Mouse (Mus musculus) neural tube, embryonic 11.5 days (tissue): ENCODE measurements around the gene Adh1. TPM values are rescaled to one million over a fixed set of nuclear protein-coding genes. Genes with fewer than 3 reads are reported as not detected.

Source experiments
- ATAC-seq: fragments of 200-750 bp; cut with Nextera tagmentation; 2 replicates; pipeline ENCODE4 v1.8.0; 2017; ENCODE audit warnings: moderate number of reproducible peaks, mild to moderate bottlenecking, moderate TSS enrichment, moderate library complexity; ENCODE audit not compliant: insufficient read depth, low FRiP score, low TSS enrichment
- DNase-seq: peaks from one replicate; pipeline ENCODE4 v3.0.0-alpha.2; 2015; ENCODE audit warnings: low spot score
- H3K27ac ChIP-seq: fragments of 300-500 bp; sonication (generic); 2 replicates; pipeline ENCODE4 v1.5.1; 2014; ENCODE audit warnings: low read depth, mild to moderate bottlenecking, low read length
- H3K27me3 ChIP-seq: fragments of 300-500 bp; sonication (generic); 2 replicates; pipeline ENCODE4 v1.6.1; 2014; ENCODE audit warnings: mild to moderate bottlenecking, low read length, mixed read lengths; ENCODE audit not compliant: control insufficient read depth, insufficient read depth
- H3K36me3 ChIP-seq: fragments of 300-500 bp; sonication (generic); 2 replicates; pipeline ENCODE4 v1.6.1; 2014; ENCODE audit warnings: mild to moderate bottlenecking, low read length, moderate library complexity, mixed read lengths; ENCODE audit not compliant: control insufficient read depth, insufficient read depth
- H3K4me1 ChIP-seq: fragments of 300-500 bp; sonication (generic); 2 replicates; pipeline ENCODE4 v1.6.1; 2014; ENCODE audit warnings: low read length, mixed read lengths; ENCODE audit not compliant: control insufficient read depth, insufficient read depth
- H3K4me2 ChIP-seq: fragments of 300-500 bp; sonication (generic); 2 replicates; pipeline ENCODE4 v1.6.1; 2014; ENCODE audit warnings: low read depth, mild to moderate bottlenecking, moderate library complexity
- H3K4me3 ChIP-seq: fragments of 300-500 bp; sonication (generic); 2 replicates; pipeline ENCODE4 v1.5.1; 2014; ENCODE audit warnings: low read depth, low read length
- H3K9ac ChIP-seq: fragments of 300-500 bp; sonication (generic); 2 replicates; pipeline ENCODE4 v1.6.1; 2014; ENCODE audit warnings: mild to moderate bottlenecking, low read length
- H3K9me3 ChIP-seq: fragments of 300-500 bp; sonication (generic); 2 replicates; pipeline ENCODE4 v1.6.1; 2016; ENCODE audit warnings: low read length; ENCODE audit not compliant: control insufficient read depth
- WGBS: fragments of 180-500 bp; shearing (Covaris S2); extraction: QIAGEN DNeasy Blood & Tissue Kit; methylation state at CpG from one replicate; pipeline ENCODE4 v1.1.7; 2014; 5-methylcytosine and 5-hydroxymethylcytosine counted together
- polyA plus RNA-seq: library from polyadenylated mRNA; unstranded; fragments of >200 nt; fragmentation: Nextera tagmentation; extraction: Ambion mirVana; gene quantifications from 2 replicates; pipeline ENCODE4 v1.2.1, GENCODE M21; 2014

The Adh1 gene
- polyA plus RNA-seq, 1 experiment from 2014 or later = 2.1 TPM

DNA sequence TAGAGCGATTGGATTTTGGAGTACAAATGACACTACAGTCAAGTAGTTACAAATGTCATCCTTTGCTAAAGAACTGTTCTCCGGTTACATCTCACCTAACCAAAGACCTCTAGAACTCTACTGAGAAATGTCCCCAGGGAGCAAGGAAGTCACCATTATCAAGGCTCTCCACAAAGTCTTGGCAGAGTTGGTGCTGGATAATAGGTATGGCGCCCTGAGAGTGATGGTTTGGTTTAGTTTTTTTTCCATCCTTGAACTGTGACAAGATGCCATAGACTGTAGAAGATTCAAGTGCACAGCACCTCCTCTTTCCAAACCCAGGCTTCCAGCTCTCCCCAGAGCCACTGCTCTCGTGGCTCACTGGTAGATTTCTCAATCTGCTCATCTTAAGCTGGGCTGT, 26.9 kb downstream of the Adh1 start:
- 91% methylated on average over 4 of the region's 4 CpGs for WGBS
- Histone ChIP-seq H3K4me3 (no peak overlapping the region), H3K4me1 (no peaks in the 10 kb centered on the region), H3K9ac (no peak overlapping the region), H3K9me3 (no peaks in the 10 kb centered on the region), H3K4me2 (no peak overlapping the region), H3K36me3 (no peaks in the 10 kb centered on the region), H3K27me3 (no peaks in the 10 kb centered on the region), H3K27ac (no peak overlapping the region)
- DNase-seq (no peak), ATAC-seq (no peak)

DNA sequence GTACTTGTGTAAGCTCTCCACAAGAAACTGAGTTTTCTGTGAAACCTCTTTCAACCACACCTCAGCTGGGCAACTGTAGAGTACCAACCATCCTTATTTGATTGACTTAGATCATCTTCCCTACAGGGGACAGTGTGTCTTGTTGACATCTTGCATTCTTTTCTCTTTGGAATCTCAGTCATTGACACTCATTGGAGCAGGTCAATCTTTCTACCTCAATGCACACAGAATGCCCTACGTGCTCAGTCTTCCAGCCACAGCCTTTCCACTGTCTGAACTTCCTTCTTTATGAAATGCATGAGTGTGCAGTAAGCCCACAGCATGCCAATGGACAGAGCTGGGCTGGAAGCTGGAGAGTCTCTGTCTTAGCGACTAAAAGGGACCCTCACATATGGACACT, 29.9 kb downstream of the Adh1 start:
- H3K4me1 ChIP-seq = no peaks in the 10 kb centered on the region
- H3K9me3 ChIP-seq = no peaks in the 10 kb centered on the region
- no peak for ATAC-seq
- no peak overlapping the region for H3K27ac ChIP-seq
- H3K4me3 ChIP-seq = no peak overlapping the region
- H3K9ac ChIP-seq = no peak overlapping the region
- WGBS = 62% methylated on average over 2 of the region's 2 CpGs
- DNase-seq = no peak
- H3K36me3 ChIP-seq = no peaks in the 10 kb centered on the region
- no peaks in the 10 kb centered on the region for H3K27me3 ChIP-seq
- H3K4me2 ChIP-seq = no peak overlapping the region

DNA sequence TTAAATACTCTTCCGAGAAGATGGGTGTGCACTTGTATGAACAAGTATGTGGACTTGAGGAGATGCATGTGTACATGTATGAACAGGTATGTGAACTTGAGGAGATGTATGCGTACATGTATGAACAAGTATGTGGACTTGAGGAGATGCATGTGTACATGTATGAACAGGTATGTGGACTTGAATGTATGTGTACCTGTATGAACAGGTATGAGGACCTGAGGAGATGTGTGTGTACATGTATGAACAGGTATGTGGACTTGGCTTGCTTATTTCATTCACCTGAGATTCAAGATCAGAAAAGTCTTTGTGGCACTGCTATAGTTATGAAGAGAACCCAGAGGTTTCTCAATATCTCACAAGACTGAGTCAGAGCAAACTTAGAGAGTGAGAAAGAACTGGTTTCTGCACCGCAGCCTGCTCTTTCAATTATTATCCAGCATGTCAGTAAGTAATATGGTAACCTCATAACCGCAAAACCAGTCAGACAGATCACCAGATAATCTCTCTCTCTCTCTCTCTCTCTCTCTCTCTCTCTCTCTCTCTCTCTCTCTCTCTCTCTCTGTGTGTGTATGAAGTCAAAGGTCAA, 30.8 kb downstream of the Adh1 start:
- ATAC-seq = no peak
- Histone ChIP-seq H3K4me3 (no peak overlapping the region), H3K27me3 (no peaks in the 10 kb centered on the region), H3K4me1 (no peaks in the 10 kb centered on the region), H3K27ac (no peak overlapping the region), H3K36me3 (no peaks in the 10 kb centered on the region), H3K9ac (no peak overlapping the region), H3K4me2 (no peak overlapping the region), H3K9me3 (no peaks in the 10 kb centered on the region)
- DNase-seq = no peak
- 95% methylated on average over 4 of the region's 4 CpGs for WGBS

DNA sequence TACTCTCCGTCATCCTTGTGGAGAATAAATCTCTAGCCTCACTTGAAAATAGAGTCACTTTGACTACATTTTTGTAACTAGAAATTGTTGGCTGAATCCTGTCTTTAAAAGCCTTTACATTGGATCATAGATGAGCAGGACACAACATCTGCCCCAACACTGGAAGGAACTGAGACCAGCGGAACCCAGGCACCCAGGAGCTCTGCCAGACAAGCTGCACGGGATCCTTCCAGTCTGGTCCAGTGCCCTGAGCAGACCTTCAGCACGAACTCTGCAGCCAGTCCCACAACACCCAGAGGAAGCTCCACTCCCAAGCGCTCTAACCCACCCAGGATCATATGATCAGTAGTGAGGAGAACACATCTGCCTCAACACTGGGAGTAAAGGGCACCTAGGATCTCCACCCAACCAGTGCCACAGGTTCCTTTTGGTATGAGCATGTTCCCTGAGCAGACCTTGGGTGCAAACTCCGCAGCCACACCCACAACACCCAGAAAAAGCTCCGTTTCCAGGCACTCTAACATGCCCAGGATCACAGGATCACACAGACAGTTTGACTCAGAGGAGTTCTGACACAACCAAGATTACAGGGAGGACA, 32.6 kb downstream of the Adh1 start:
- no peak overlapping the region for H3K4me2 ChIP-seq
- H3K9ac ChIP-seq = no peak overlapping the region
- no peak overlapping the region for H3K27ac ChIP-seq
- DNase-seq (no peak), ATAC-seq (no peak)
- H3K9me3 ChIP-seq = no peaks in the 10 kb centered on the region; the same call in 1 of the 2 replicates
- H3K36me3 ChIP-seq = no peaks in the 10 kb centered on the region
- H3K4me3 ChIP-seq = no peak overlapping the region
- no peaks in the 10 kb centered on the region for H3K4me1 ChIP-seq
- 89% methylated on average over 7 of the region's 7 CpGs for WGBS
- no peaks in the 10 kb centered on the region for H3K27me3 ChIP-seq

DNA sequence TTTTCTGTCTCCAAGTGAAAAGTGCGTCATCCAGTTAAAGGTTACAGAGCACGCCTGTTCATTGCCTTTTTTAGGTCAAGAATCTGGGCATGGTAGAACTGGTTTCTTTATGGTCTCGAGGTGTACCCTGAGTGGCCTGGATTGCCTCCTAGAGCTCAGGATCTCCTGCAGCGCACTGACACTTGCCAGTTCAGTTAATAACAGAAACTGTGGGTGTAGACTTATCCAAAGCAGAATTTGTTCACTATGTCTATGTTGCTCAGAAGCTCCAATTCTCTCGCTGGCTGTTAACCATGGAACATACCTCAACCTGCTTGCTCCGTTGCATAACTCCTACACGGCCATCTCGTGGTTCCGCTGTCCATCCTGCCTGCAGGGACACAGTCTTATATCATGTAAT, 39.3 kb downstream of the Adh1 start:
- Histone ChIP-seq H3K4me2 (no peak overlapping the region), H3K27me3 (no peaks in the 10 kb centered on the region), H3K36me3 (no peaks in the 10 kb centered on the region), H3K4me3 (no peak overlapping the region), H3K4me1 (no peaks in the 10 kb centered on the region), H3K27ac (no peak overlapping the region), H3K9ac (no peak overlapping the region), H3K9me3 (no peaks in the 10 kb centered on the region; the same call in 1 of the 2 replicates)
- DNase-seq = no peak
- ATAC-seq = no peak
- WGBS = 92% methylated on average over 9 of the region's 9 CpGs

DNA sequence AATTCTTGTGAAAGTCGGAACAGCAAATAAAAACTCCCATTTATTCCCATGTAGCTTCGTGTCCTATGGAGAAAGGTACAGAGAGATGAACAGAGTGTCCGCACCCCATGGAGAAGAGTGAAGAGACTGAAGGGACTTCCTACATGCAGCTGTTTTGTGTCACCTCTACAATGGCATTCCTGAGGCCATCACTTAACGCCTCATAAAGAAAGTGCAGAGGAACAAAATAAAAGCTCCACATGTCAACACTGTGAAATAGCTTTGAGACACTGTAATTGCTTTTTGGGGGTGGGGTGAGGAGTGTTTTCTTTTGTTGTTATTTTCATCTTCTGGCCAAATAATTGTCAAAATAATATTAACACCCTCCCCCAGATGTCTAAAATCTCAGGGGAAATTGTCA, 41.9 kb downstream of the Adh1 start:
- Histone ChIP-seq H3K36me3 (no peaks in the 10 kb centered on the region), H3K4me3 (no peak overlapping the region), H3K27me3 (no peaks in the 10 kb centered on the region), H3K4me1 (no peaks in the 10 kb centered on the region), H3K27ac (no peak overlapping the region), H3K9me3 (no peaks in the 10 kb centered on the region; the same call in 1 of the 2 replicates), H3K4me2 (no peak overlapping the region), H3K9ac (no peak overlapping the region)
- no peak for DNase-seq
- 40% methylated on average over 4 of the region's 4 CpGs for WGBS
- ATAC-seq = no peak

DNA sequence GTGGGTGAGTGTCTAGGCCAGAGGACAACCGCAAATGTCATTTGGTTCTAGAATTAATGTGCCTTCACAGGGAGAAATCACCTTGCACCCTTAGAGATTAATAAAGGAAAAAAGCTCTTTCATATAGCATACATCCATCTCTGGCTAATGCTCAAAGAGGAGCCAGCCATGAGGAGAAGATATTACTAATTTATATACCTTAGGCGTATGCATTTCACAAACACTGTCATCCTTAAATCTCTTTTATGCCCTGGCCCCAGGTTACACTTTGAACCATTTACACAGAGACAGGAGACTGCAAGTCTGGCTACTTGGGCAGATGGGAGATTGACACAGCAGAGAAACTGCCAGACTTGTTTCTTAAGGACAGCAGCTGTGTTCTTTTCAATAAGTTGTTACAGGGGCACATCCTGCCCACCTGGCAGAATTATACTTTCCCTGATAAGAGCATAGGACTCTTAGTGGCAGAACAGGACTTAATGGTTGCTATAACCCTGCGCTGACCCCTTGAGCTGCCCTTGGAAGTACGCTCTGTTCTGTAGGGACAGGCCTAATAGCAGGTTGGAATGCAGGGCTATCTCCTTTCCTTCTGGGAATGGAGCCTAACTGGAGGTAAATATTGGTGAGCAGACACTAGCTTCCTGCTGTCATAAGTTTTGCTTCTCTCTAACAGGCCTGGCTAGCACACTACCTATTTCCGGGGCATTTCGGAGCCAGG, 43.1 kb downstream of the Adh1 start:
- no peak for ATAC-seq
- WGBS = 73% methylated on average over 6 of the region's 6 CpGs
- Histone ChIP-seq H3K9me3 (no peaks in the 10 kb centered on the region), H3K4me2 (no peak overlapping the region), H3K27ac (no peak overlapping the region), H3K27me3 (no peaks in the 10 kb centered on the region), H3K36me3 (no peaks in the 10 kb centered on the region), H3K4me3 (no peak overlapping the region), H3K4me1 (no peaks in the 10 kb centered on the region), H3K9ac (no peak overlapping the region)
- peak; percentile 10 for DNase-seq

DNA sequence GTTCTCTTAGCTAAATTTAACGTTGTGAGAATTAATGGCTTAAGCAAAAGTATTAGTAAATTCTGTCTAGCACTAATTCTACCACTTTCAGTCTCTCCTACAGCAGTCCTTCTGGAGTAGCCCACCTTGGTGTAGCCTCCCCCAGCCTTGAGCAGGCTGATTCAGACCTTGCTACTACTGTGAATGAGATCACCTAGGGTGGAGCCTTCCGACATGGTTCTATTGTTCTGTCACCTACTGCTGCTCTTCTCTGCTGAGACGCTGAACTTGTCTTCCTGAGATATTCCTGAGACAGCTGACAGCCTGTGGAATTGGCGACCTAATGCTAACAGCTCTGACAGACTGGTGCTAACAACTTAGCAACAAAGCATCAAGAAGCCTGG, 43.7 kb downstream of the Adh1 start:
- no peak for ATAC-seq
- H3K9me3 ChIP-seq = no peaks in the 10 kb centered on the region
- H3K4me2 ChIP-seq = no peak overlapping the region
- H3K9ac ChIP-seq = no peak overlapping the region
- H3K27me3 ChIP-seq = no peaks in the 10 kb centered on the region
- H3K4me1 ChIP-seq = no peaks in the 10 kb centered on the region
- H3K36me3 ChIP-seq = no peaks in the 10 kb centered on the region
- no peak for DNase-seq
- no peak overlapping the region for H3K4me3 ChIP-seq
- H3K27ac ChIP-seq = no peak overlapping the region
- 41% methylated on average over 4 of the region's 4 CpGs for WGBS
